Mouse (Mus musculus) olfactory bulb, adult 2 months (tissue): ENCODE data around the gene Setd3.

Experiments
- CTCF ChIP-seq: fragments of 200-500 bp; IDR thresholded peaks from 2 replicates; pipeline ENCODE4 v1.5.1; 2012; ENCODE audit warnings: low read depth, mild to moderate bottlenecking, low read length, moderate library complexity; ENCODE audit not compliant: insufficient read depth
- POLR2A ChIP-seq: fragments of 200-500 bp; IDR thresholded peaks from 2 replicates; pipeline ENCODE4 v1.6.1; 2012; ENCODE audit warnings: mild to moderate bottlenecking, low read depth, low read length, moderate library complexity; ENCODE audit not compliant: insufficient read depth

DNA sequence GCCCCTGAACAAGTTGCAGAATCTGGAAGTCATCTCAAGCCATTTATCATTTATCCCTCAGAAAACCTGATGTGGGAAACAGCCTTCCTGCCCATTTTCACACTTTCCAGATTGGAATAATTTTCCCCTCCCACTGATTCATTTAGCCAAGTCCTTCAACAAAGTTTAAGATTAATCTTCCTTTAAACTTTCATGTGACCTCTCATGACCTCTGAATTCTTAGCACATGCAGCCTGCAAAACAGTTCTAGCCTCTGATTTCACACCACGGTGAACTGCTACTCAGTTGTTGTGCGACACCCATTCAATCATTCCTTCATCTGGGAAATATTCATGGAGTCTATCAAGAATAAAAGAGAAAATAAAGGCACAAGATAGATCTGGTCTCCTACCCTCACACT, 45.9 kb downstream of the Setd3 start:
- no peak for TF ChIP-seq POLR2A
- no peak for TF ChIP-seq CTCF
